Mouse (Mus musculus) CD4-positive, CD25-positive, alpha-beta regulatory T cell, adult 4 months (primary cell): ENCODE data around the gene Shh. TPM values are rescaled to one million over a fixed set of nuclear protein-coding genes. Genes with fewer than 3 reads are reported as not detected.

Experiments used
- ATAC-seq: one replicate; pipeline ENCODE4 v1.8.0; 2017
- polyA plus RNA-seq, 2 experiments: library from polyadenylated mRNA; unstranded; fragments of 100-300 nt; shearing (Covaris generic); gene quantifications; one replicate each; pipeline ENCODE4 v1.2.1; 2017

Shh gene
- not detected for polyA plus RNA-seq

DNA sequence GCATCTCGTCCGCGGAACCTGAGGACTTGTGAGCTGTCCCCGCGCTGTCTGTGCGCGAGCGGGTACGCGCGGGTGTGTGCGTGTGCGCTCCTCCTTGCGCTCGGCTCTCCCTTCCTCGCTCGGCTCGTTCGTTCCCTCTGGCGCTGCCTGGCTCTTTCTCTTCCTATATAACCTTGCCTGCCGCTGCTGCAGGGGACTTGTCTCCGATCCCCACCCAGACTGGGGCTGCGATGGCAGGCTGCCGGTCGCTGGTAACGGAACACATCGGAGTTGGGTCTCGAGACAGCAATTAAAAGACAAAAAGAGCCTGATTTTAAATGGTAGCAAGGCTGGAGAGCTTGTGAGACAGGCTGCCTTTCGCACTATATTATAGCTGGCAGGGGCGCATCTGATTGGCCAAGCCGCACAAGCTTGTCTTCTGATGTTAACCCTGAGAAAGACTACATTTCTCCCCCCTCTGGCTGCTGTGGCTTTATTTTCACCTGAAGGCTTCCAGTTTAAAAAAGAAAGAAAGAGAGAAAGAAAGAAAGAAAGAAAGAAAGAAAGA lies at the start of gene Shh:
TSS of gene Shh (minus strand) at position 497 of the 547 bp plus-strand sequence.
- no peak for ATAC-seq

DNA sequence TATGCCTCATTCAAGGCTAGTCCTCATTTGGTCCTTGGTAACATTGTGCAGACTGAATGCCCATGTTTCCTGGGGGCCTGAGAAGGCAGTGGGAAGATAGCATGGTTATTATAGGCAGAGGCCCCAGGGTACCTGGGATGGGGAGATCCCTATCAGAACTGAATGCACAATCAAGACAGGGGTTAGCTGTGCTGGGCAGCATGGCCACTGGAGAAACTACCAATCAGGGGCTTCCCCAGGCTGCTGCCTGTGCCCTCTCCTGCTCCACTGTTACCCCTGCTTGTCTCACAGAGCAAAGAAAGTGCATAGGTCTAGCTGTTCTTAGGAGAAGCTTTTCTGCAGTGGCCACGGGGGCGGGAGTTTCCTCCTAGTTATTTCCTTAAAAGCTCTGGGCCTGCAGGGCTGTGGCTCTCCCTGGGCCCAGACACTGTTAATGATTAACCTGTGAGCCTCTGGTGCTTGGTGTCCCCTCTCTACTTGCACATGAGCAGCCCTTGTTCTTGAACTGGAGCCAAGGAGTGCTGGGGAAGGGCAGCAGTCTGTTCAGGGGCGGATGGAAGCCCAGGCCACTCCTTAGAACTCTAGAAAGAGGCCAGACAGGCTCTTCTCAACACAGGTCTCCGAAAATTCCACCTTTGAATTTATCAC lies 33.9 kb upstream of the Shh start:
- ATAC-seq, result no peak

DNA sequence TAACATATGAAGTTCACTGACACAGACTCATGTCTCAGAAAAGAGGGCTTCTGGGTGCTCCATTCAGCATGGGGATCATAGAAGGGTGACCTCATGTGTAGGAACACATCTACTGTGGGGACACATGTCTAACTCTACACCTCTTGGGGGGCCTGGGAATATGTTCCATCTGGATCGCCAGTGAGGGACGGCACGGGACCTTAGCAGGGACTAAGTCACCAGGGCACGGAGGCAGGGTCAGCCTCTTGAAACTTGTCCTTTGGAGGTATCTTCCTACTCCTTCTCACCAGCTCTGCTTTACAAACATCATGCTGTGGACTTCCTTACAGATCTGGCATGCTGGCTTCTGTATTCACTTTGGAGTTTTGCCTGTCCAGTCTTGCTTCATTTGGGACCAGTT lies 31.8 kb upstream of the Shh start:
- no peak for ATAC-seq

DNA sequence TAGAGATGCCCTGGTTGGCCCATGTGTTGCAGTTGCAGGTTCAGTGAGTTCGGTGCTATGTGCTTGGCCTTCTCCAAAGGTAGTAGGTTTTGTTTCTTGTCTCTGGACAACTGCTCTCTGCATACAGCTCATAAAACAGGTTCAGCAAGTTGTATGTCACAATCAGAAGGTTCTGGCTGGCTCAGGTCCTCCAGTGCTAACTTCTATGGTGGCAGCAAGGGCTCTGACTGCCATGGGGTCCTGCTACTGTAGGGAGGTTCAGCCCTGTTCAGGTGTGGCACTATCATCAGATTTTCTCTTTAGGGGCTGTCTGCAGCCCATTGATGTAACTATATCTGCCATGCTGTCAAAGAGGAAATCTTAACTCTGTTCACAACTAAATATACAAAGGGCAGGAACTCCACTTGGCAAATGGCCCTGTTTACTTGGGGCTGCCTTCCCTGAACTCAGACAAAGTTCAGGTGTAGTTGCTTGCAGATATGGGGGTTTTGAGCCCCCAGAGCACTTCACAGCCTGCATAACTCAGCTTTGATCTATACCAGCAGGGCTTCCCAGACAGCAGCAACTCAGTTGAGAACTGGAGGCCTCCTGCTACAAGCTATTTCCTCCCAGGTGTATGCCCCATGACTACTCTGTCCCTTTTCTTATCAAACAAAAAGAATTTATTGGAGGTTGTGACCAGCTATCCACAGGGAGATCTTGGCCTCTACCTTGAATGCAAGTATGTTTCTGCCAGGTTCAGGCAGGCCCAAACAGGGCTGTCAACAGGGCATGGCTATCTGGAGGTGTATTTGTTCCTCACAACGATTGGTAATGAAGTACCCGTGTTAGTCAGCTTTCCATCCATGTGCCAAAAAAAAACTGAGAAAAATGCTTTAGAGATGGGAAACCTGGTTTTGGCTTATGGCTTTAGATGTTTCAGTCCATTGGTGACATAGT lies 28.9 kb upstream of the Shh start:
- ATAC-seq, result no peak

DNA sequence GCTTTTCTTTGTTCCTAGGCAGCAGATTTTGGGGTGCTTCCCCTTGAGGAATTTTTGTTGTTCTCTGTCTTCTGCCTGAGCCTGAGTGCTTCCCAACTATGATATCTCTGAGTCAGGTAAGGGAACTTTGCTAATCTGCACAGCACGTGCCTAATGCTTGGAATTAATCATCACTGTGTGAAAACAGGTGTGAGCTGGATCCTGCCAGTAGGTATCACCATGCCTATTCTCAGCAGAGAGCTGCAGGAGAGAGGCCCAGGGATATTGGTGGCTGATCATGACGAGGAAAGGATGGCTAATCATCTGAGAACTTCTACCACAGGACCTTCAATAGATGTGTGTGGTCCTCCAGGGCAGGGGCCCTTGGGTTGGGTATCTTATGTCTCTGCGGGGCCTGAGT lies 26.5 kb upstream of the Shh start:
- ATAC-seq, result no peak

DNA sequence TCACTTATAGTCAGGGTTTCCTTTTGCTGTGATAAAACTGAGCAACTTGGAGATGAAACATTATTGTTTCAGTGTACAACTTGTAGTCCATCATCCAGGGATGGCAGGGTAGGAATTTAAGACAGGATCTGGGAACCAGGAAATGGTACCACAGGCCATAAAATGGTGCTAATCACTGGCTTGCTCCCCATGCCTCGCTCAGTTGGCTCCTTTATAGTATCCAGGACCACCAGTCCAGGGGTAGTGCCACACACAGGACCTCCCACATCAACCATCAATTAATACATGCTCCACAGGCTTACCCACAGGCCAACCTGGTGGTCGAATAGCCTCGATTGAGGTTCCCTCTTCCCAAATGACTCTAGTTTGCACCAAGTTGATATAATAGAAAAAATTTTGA lies 15.9 kb upstream of the Shh start:
- ATAC-seq, result no peak

DNA sequence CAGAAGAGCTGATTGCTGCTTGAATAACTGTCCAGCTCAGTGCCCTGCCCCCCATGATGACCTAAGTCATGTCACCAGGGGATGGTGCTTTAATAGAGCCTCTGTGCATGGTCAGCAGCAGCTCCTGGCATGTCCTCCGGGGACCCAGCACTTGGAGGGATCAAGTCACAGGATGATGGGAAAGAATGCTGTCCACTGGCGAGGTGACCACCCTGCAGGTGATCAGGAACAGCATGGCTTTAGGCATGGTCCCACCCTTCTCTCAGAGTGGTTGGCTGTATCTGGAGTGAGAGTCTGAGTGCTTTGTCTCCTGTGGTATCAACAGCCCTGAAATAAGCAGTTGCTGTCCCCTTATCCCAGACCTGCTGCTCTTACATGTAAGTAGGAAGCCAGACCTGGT lies 14.7 kb upstream of the Shh start:
- ATAC-seq, result no peak

DNA sequence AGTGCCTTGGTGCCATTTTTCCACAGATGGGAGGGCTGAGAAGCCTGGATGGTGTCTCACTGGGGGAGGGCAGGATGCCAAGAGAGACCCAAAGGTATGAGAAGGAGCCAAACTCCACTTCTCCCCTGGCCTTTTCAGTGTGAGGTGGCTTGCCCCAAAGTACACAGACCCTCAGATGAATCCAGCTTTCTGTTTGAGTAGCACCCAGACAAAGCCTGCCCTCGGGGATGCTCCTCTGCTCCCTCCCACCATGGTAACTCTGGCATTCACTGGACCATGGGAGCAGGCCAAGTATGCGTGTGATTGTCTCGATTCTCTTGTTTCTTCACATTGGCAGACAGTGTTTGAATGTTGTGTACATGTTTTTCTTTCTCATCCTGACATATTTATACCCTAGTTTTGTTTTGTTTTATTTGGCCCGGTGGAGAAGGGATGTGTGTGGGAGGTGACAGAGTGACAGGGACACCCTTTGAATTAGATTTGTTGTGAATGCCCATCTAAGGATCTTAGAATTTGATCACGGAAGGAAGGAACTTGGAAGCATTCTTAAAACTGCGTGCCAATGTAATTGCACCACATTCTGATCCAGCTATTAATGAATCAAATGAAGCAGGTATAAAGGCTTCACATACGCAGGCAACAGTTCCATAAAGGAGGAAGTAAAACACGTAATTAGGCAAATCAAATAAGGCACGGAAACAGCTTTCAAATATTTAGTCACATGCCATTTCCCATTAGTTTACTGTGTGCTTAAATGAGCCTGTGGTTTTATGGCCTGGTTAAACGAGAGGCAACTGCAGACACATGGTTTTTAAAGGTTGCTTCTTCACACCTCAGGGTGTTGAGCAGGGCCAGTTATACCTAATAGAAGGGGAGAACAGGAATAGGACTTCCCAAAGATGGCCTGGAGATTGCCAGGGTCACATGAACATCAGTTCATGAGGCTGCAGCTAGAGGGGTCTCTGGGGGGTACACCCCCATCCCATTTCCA lies 9.6 kb upstream of the Shh start:
- ATAC-seq, result no peak

DNA sequence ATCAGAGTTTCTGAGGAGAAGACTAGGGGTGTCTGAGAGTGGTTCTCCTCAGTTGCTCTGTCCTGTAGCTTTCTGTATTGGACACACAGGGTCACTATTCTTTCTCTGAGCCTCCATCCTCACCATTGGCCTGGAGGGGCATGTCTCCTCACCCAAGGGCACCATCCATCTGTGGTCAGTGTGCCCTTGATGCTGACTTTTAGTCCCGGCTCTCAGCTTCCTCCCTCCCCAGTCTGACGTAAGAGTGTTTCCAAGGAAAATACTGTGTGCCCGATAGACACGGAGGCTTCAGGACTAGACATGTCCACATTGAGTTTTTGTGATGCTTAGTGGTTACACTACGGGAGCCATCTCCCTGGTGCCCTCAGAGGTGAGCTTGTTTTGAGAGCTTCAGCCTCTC lies 6.5 kb upstream of the Shh start:
- ATAC-seq, result no peak

DNA sequence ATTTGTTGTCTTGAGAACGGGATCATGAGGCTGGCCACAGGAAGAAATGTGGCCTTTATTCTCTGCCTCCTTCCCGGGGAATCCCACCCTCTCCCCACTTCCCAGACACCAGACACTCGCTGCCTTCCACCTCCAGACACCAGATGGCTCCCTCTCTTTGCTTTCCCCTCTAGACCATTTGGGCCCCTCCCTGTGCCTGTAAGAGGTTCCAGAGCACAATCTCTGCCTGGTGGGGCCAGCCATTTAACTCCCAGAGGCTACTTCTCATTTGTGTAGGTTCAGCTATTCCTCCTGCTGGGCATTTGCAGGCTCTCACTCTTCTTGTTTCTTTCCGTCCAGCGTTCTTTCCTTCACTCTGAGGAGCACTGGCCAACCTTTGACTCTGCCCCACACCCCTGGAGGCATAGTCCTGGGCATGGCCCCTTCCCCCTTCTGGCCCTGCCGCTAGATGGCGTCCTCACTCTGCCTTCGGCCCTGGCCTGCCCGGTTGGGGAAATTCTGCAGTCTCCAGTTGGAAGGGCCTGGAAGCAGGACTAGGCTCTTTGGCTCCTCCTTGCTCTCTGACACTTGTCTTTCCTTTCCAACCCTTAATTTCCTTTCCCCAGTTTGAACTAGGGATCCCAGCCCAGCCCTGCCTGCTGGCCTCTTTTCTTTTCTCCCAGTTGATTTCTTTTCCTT lies 2.6 kb upstream of the Shh start:
- ATAC-seq, result no peak

DNA sequence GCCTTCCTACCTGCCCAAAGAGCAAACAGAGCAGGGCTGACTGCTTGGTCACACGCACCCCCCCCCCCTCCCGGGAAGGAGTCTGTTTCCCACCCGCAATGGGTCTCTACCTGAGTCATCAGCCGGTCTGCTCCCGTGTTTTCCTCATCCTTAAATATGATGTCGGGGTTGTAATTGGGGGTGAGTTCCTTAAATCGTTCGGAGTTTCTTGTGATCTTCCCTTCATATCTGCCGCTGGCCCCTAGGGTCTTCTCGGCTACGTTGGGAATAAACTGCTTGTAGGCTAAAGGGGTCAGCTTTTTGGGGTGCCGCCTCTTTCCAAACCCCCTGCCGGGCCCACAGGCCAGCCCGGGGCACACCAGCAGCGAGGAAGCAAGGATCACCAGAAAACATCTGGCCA lies 705 bp downstream of the Shh start:
- no peak for ATAC-seq

DNA sequence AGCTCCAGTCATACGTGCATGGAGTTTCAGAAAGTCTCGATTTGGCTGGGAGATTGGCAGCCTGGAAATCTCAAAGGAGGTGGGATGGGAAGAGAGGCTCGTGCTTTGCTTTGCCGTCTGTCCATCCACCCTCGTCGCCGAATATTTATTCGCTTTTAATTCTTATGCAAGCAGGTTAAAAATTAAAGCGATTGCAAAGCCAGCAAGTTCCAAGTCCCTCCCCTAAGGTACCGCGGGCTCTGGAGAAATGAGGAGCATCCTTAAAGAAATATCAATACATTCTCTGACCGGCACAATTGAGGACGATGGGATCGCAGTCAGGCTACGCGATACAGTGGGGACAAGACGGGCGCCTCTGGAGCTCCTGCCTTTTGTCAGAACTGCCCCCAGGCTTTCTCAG lies 1.5 kb downstream of the Shh start:
- ATAC-seq, result no peak

DNA sequence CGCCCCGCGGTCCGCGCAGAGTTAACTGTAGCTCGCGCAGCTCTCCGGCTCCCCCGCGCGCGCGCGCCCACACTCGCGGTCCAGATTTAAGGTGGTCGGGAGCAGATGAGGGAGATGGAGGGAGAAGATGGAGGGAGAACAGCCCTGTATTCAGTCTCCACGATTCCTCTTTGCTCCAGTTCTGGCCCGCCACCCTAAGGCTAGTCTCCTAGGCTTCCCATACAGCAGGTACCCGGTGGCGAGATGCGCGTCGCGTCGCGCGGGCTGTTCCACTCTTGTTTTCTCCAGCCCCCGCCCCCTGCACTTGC lies 2.0 kb downstream of the Shh start:
- no peak for ATAC-seq

DNA sequence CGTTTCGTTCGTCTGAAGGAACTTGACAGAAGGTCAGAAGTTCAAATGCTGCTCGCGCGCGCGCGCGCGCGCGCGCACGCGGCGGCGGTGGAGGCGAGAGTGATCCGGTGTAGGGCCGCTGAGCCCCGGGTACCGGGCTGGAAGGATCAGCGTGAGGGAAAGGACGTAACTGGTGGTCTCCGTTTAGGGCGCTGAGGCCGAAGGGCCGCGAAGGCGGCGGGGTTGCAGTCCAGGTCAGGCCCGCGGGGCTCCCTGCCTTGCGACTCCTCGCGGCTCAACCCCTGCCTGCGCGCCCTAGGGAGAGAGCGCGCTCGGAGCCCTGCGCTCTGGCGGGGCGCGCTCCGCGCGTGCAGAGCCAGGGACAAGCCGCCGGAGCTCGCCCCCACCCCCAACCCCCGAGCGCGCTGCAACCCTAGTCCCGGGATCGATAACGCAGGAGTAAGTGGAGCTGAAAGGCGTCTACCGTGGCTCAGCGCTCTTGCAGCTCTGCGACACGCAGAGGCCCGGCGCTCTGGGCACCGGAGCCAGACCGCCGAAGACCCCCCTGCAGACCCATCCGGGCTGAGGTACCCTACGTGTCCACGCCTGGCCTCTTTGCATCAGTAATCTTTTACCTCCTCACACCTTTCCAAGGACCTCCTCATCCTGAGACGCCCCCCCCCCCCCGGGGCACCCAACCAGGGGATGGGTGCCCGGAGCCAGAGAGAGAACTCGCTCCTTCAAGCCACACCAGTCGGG lies 2.5 kb downstream of the Shh start:
- ATAC-seq, result no peak

DNA sequence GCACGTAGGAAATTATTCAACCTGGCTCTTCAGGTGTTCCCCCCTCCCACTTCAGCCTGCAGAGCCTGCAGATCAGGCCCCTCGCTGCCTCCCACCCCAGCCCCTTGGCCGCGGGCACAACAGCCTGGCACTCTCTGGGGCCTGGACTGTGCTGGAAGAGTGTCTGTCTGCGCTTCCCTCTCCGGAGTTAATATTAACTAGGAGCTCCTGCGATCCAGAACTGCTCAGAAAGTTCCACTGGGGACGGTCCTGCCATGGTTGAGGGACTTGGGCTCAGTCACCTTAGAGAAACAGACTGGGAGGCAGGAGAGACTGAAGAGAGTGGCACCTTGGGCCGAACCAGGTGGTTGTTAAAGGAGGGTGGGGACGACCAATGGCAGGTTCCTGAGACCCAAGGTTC lies 3.4 kb downstream of the Shh start:
- ATAC-seq, result no peak

DNA sequence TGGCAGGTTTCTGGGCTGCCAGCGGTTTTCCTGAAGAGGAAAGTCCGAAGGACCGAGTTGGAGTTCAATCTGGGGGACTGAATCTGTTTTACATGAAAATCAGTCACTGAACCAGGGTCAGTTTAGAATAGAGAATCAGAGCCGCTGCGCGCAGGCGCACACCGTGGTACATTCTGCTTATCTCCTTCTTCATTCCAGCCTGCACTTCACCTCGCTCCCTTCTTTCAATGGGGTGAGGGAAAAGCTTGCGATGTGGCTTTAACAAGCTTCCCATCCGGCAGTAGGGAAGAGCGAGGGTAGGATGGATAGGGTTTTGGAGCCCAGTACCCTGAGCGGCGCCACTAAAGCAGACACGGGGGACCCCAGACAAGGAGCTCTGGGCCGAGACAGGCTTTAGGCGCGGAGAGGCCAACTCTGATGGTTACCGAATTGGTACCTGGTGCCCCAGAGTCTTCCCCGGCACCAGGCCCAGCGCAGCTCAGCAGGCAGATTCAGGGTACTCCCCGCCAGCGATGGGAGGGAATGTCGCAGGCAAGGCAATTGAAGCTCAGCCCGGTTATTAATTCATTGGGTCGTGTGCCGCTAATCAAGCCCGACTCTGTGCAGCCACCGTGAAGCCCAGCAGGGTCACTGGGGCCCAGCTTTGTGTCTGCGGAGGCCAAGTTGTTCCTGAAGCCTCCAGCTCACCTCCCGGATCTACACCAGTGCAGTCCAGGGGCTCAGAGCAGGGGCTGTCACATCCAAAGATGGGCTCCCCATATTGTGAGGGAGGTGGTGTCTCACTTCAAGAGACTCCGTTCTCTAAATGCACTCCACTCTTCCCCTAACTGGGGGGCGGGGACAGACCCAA lies 4.1 kb downstream of the Shh start:
- ATAC-seq, result no peak

DNA sequence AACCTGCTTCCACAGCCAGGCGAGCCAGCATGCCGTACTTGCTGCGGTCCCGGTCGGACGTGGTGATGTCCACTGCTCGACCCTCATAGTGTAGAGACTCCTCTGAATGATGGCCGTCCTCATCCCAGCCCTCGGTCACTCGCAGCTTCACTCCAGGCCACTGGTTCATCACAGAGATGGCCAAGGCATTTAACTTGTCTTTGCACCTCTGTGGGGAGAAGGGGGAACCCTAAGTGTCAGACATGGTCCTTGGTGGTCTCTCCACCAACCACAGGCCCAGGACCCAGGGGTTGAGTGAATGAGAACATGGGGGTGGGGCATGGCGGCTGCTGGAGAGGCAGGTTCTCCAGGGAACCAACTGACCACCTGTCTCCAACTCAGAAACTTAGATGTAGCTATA lies 5.7 kb downstream of the Shh start:
- ATAC-seq, result no peak

DNA sequence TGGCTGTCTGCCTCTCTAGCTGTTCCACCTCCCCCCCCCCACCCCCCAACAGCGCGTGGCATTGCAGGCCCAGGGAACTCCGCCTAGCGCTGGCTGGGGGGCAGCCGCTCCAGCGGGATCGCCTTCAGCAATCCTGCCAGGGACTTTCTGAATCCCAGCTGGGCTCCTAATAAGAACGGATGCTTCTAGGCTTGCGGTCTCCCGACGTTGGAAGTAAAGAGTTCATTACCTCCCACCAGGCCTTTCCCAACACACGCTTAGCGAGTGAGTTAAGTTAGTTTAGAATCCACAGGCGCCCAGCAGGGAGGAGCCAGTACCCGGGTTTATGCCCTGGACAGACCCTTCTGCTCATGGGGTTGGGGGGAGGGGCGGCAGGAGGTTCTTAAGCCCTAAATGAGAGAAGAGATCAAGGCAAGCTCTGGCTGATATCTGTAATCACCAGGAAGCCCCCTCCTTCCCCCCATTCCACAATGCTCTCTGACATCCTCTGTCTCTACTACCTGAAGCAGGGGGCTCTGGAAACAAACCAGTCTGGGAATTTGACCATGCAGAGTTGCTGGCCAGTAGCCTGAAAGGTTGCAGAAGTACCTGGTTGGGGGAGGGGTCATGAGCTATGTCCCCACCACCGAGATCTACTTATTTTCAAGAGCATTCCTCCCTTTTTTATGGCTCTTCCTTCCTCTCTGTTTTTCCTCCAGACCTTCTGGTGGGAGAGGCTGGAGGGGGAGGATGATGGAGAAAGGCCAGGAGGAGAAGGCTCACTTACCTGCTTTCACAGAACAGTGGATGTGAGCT lies 6.3 kb downstream of the Shh start:
- ATAC-seq, result no peak

DNA sequence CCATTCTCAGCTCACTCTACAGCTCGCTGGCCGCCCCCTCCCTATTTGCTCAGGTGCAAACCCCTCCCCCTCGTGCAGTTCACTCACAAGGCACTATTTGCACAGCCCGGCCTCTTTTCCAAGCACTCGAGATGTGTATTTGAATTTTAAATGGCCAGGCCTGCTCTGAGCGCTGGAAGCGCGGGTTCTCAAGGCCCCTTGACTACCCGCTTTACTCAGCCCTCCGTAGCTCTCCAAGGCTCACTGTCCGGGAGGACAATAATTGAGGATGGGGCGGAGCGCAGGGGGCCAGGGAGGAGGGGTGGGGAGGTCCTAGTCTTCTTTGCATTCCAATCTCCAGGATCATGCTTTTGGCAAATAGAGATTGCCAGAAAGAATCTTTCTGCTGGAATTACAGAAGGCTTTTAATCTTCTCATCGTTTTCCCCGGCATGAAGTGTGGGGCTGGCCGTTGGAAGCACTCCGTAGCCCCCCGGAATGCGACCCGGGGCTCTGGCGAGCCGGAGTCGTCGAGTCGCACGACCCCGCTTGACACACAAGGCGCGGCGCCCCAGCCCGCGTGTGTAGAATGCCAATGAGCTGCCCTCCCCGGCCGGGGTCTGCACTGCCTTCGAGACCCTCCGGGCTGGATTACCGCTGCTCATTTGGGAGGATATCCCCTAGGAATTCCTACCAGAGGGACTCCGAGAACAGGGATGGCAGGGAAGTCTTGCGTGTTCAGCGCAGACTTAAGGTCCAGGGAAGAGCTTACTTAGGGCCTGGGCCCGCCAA lies 7.4 kb downstream of the Shh start:
- no peak for ATAC-seq
